In the genomic region with DNA sequence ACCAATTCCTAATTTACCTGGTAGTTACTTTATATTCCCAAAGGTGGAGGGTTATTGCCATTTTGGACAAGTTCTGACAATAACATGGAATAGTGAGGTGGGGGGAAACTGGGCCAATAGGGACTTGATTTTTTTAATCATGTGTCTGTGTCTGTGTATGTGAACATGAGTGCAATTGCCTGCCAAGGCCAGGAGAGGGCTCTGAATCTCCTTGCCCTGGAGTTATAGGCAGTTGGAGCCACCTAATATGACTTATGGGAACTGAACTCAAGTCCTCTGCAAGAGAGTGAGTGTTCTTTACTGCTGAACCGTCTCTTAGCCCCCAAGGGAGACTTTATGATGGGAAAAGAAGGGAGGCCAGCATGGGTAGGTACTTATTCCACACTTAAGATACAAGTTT, we compare ENCODE assay signal across 21 mouse cellular contexts. TPM values are rescaled to one million over a fixed set of nuclear protein-coding genes. Genes with fewer than 3 reads are reported as not detected.
DNase-seq lines count a peak whose midpoint lies in the region; ATAC-seq and TF ChIP-seq lines count a peak whose summit lies in the region.
"Had no signal": no experiment of that assay in that cellular context is flagged by ENCODE, and none has a peak within 500 bp of the region (broad histone marks: within the 10 kb centered on the region; RNA-seq: fewer than 3 reads in every experiment).

No protein-coding gene starts in this region.

- no peak for TF ChIP-seq CTCF in gastrocnemius, adult 2 months (IDR thresholded peaks at IDR 0.05)
- TF ChIP-seq CTCF in CH12.LX (conservative IDR thresholded peaks at IDR 0.05 in 1 of 2, IDR thresholded peaks at IDR 0.05 in 1 of 2; ENCODE audit: low read depth in 2 of 2, low read length in 2 of 2) (peak in 1 of 2 experiments; percentile 21; a peak in 2 of 4 replicates), MEL (IDR thresholded peaks at IDR 0.05 in 2 of 3, conservative IDR thresholded peaks at IDR 0.05 in 1 of 3; ENCODE audit: control insufficient read depth in 1 of 3, insufficient read depth in 1 of 3, low read depth in 2 of 3, low read length in 3 of 3, poor library complexity in 1 of 3, severe bottlenecking in 1 of 3) (peak in 2 of 3 experiments; percentile 18; a peak in 1 of 6 replicates)

- H3K9ac ChIP-seq in CH12.LX (ENCODE audit: insufficient read depth, low read depth), result no peak overlapping the region
- H3K9ac ChIP-seq in MEL (ENCODE audit: control insufficient read depth, low read depth, low read length, poor library complexity, severe bottlenecking), result no peak overlapping the region
- H3K9ac ChIP-seq: forebrain, embryonic 15.5 days; heart, embryonic 13.5 days; hindbrain, embryonic 14.5 days had no signal

- peak; percentile 46; the same call in 1 of the 2 replicates for ATAC-seq in erythroid progenitor cell, adult 5-6 weeks (replicated peaks; ENCODE audit: low FRiP score, poor library complexity, severe bottlenecking)
- ATAC-seq: forebrain, embryonic 15.5 days had no signal

- no peak for DNase-seq in gastrocnemius, adult 2 months
- DNase-seq in gastrocnemius, postnatal 14 days, result no peak
- DNase-seq in CH12.LX (ENCODE audit: extremely low read depth) (no peak), MEL (ENCODE audit: low read depth, low spot score) (no peak)
- no peak for DNase-seq in ovary, postnatal 36 days (ENCODE audit: low spot score)
- no peak for DNase-seq in heart, postnatal 36 days
- DNase-seq: adrenal gland, adult 8-10 months; adrenal gland, postnatal 36 days; cerebellum, adult 2 months; cerebellum, postnatal 10 days; gastrocnemius, postnatal 25 days; heart, adult 11 months; heart, postnatal 4 days; kidney, adult 11 months had no signal

- intact Hi-C loops in gastrocnemius, adult 2 months (cut with DNase I), result no loop called here
- intact Hi-C loops in gastrocnemius, postnatal 14 days (cut with DNase I; ENCODE audit: low total_unique reads), result no loop called here
- intact Hi-C loops in heart, postnatal 36 days (cut with DNase I), result no loop called here

- TF ChIP-seq EP300 in CH12.LX (IDR thresholded peaks at IDR 0.05; ENCODE audit: low read length), result no peak
- no peak for TF ChIP-seq EP300 in MEL (IDR thresholded peaks at IDR 0.05; ENCODE audit: low read depth in 1 of 2, low read length in 2 of 2)

- TF ChIP-seq POLR2A in CH12.LX (IDR thresholded peaks at IDR 0.05; ENCODE audit: low read depth, low read length) (no peak), MEL (IDR thresholded peaks at IDR 0.05; ENCODE audit: control insufficient read depth in 1 of 2, insufficient read depth in 1 of 2, low read depth in 1 of 2, low read length in 2 of 2, poor library complexity in 1 of 2) (no peak)

- H3K4me3 ChIP-seq in gastrocnemius, adult 2 months, result no peak overlapping the region
- H3K4me3 ChIP-seq in CH12.LX (replicated peaks in 1 of 3; ENCODE audit: low read depth in 2 of 3, low read length in 2 of 3, poor library complexity in 1 of 3) (no peak overlapping the region), MEL (ENCODE audit: control insufficient read depth in 1 of 2, insufficient read depth in 1 of 2, low read depth in 2 of 2, low read length in 2 of 2) (no peak overlapping the region)
- H3K4me3 ChIP-seq: embryonic facial prominence, embryonic 10.5 days; forebrain, embryonic 10.5 days; forebrain, embryonic 15.5 days; heart, embryonic 13.5 days had no signal

- dilution Hi-C loops in CH12.LX (cut with MboI; ENCODE audit: extremely low pct_ligation_motif_present, extremely low pct_unique_long_range_greater_than_20kb, low sequenced_read_pairs), result no loop called here

- TF ChIP-seq RAD21 in CH12.LX (IDR thresholded peaks at IDR 0.05; ENCODE audit: low read depth, low read length), result no peak; the same call in none of the 2 replicates
- TF ChIP-seq RAD21 in MEL (IDR thresholded peaks at IDR 0.05; ENCODE audit: low read depth, low read length), result no peak

- no peak overlapping the region for H3K4me2 ChIP-seq in CH12.LX (ENCODE audit: insufficient read depth, low read depth, poor library complexity, severe bottlenecking)
- H3K4me2 ChIP-seq: forebrain, embryonic 15.5 days; heart, embryonic 13.5 days; hindbrain, embryonic 14.5 days had no signal

- H3K36me3 ChIP-seq in CH12.LX (replicated peaks in 1 of 2; ENCODE audit: control insufficient read depth in 1 of 2, insufficient read depth in 1 of 2, low read length in 1 of 2), result no peaks in the 10 kb centered on the region
- H3K36me3 ChIP-seq in MEL (ENCODE audit: control insufficient read depth in 1 of 2, insufficient read depth in 2 of 2, low read length in 2 of 2), result no peaks in the 10 kb centered on the region
- H3K36me3 ChIP-seq: embryonic facial prominence, embryonic 10.5 days; forebrain, embryonic 10.5 days; forebrain, embryonic 15.5 days; G1E; heart, embryonic 13.5 days had no signal

- peak overlapping the region; percentile 2; the same call in 1 of the 2 replicates for H3K27ac ChIP-seq in gastrocnemius, adult 2 months
- H3K27ac ChIP-seq in CH12.LX (ENCODE audit: insufficient read depth, low read depth) (no peak overlapping the region), MEL (ENCODE audit: control insufficient read depth, low read depth, low read length) (no peak overlapping the region)
- H3K27ac ChIP-seq: embryonic facial prominence, embryonic 10.5 days; forebrain, embryonic 10.5 days; forebrain, embryonic 15.5 days; heart, embryonic 13.5 days; hindbrain, embryonic 14.5 days had no signal

- in situ Hi-C loops in CH12.LX (cut with MboI; ENCODE audit: low pct_ligation_motif_present, low pct_unique_long_range_greater_than_20kb, low sequenced_read_pairs), result no loop called here

- peaks cover under 1 to 7% of the 10 kb centered on the region in 2 experiments; a peak in 3 of 4 replicates for H3K4me1 ChIP-seq in CH12.LX (ENCODE audit: control insufficient read depth in 1 of 2, insufficient read depth in 2 of 2)
- no peaks in the 10 kb centered on the region for H3K4me1 ChIP-seq in MEL (ENCODE audit: control insufficient read depth in 1 of 2, insufficient read depth in 2 of 2, low read length in 2 of 2)
- H3K4me1 ChIP-seq: embryonic facial prominence, embryonic 10.5 days; forebrain, embryonic 10.5 days; forebrain, embryonic 15.5 days; heart, embryonic 13.5 days had no signal

- H3K27me3 ChIP-seq in CH12.LX (replicated peaks) (no peaks in the 10 kb centered on the region), MEL (ENCODE audit: control insufficient read depth in 1 of 2, insufficient read depth in 2 of 2, low read length in 2 of 2) (peaks cover 5 to 10% of the 10 kb centered on the region in 2 experiments; a peak in 3 of 4 replicates)
- H3K27me3 ChIP-seq: forebrain, embryonic 15.5 days; heart, embryonic 13.5 days had no signal

- H3K9me3 ChIP-seq in CH12.LX (replicated peaks; ENCODE audit: low read length), result peaks cover 6% of the 10 kb centered on the region
- H3K9me3 ChIP-seq in MEL (replicated peaks; ENCODE audit: insufficient read depth, low read length), result no peaks in the 10 kb centered on the region
- H3K9me3 ChIP-seq: forebrain, embryonic 10.5 days; forebrain, embryonic 15.5 days; G1E; heart, embryonic 13.5 days had no signal

- H3K79me2 ChIP-seq in CH12.LX (replicated peaks; ENCODE audit: control insufficient read depth, extremely low read depth, insufficient read depth, poor library complexity, severe bottlenecking) (no peaks in the 10 kb centered on the region), MEL (ENCODE audit: control insufficient read depth, insufficient read depth, low read length, poor library complexity) (no peaks in the 10 kb centered on the region)

TF ChIP-seq in CH12.LX, 34 proteins besides CTCF, POLR2A, EP300 and RAD21:
- TF ChIP-seq SMC3 (IDR thresholded peaks at IDR 0.05; ENCODE audit: low read depth, low read length), result 0 out of 2 replicates have a peak, but pooled peaks have one; percentile 13
- TF ChIP-seq MAX (IDR thresholded peaks at IDR 0.05; ENCODE audit: low read length), result no peak

TF ChIP-seq in MEL, 35 proteins besides CTCF, POLR2A, EP300 and RAD21:
- TF ChIP-seq NELFE (IDR thresholded peaks at IDR 0.05; ENCODE audit: low read depth, low read length) (no peak), JUND (IDR thresholded peaks at IDR 0.05; ENCODE audit: low read depth, low read length) (no peak), E2F4 (IDR thresholded peaks at IDR 0.05; ENCODE audit: borderline replicate concordance, low read depth, low read length) (no peak), ZMIZ1 (IDR thresholded peaks at IDR 0.05; ENCODE audit: low read depth, low read length) (no peak), GATA1 (IDR thresholded peaks at IDR 0.05; ENCODE audit: low read depth, low read length) (no peak), GABPA (IDR thresholded peaks at IDR 0.05; ENCODE audit: low read depth, low read length) (no peak), UBTF (IDR thresholded peaks at IDR 0.05; ENCODE audit: borderline replicate concordance, insufficient read depth, low read depth, low read length) (no peak), MAFK (IDR thresholded peaks at IDR 0.05; ENCODE audit: borderline replicate concordance, low read depth, low read length) (no peak), ELF1 (IDR thresholded peaks at IDR 0.05; ENCODE audit: low read depth, low read length) (no peak), RCOR1 (IDR thresholded peaks at IDR 0.05; ENCODE audit: low read depth, low read length) (no peak), CHD2 (IDR thresholded peaks at IDR 0.05; ENCODE audit: low read length) (no peak), TBP (IDR thresholded peaks at IDR 0.05; ENCODE audit: low read depth, low read length) (no peak), MYC (IDR thresholded peaks at IDR 0.05; ENCODE audit: low read depth, low read length) (no peak)

RNA-seq across cellular contexts. Expression of a gene that starts 28.7 kb away (rescaled TPM):
- total RNA-seq in gastrocnemius, adult 2 months (2021), result 10 to 100 TPM in 1 of 2 experiments, 1 to 10 TPM in 1; 7.2 to 16.5 TPM
- total RNA-seq in gastrocnemius, postnatal 14 days (2021), result 1 to 10 TPM; 6.7 to 7.0 TPM
- 8.1 and 9.1 TPM in 2 replicates for total RNA-seq in CH12.LX (2012; rRNA removed)
- total RNA-seq in CH12.LX (2014; rRNA removed), result 8.0 and 8.3 TPM in 2 replicates
- 22.7 and 24.0 TPM in 2 replicates for polyA plus RNA-seq in CH12.LX (2012; ENCODE audit: insufficient read length, low read depth)
- total RNA-seq in MEL (2012; rRNA removed), result not detected in 2 replicates
- polyA plus RNA-seq in MEL (2012; ENCODE audit: insufficient read depth in 1 of 2, insufficient read length in 2 of 2, low read depth in 1 of 2, low replicate concordance in 2 of 2, missing spikeins in 1 of 2), result under 1 TPM in 1 of 2 experiments, not detected in 1; 0.11 TPM
- total RNA-seq in erythroid progenitor cell, adult 5-6 weeks (2015; ENCODE audit: low replicate concordance), result 1.8 and 32.3 TPM in 2 replicates
- total RNA-seq in erythroid progenitor cell, adult 5-6 weeks (2017; ENCODE audit: low replicate concordance), result 2.3 TPM in 1 of 2 replicates, not detected in the other
- 10 to 100 TPM; 11.5 to 11.9 TPM for total RNA-seq in heart, postnatal 36 days (2021)
- polyA plus RNA-seq: G1E had no signal
